ENCODE assay signal across 21 mouse cellular contexts in the genomic region with DNA sequence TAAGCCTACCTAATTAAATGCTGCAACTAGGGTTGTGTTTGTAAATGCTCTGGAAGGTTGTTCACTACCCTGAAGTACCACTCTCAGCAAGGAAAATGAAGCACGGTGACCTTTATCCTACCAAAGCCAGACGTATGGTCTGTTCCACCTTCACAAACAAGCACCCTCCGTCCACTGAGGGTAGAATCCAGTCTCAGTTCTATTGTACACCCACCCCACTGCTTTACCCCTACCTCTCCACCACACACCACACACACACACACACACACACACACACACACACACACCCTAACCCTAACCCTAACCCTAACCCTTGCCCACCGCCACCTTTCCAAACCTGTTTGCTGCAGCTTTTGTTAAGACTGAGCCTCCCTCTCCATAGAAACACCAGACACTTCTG. TPM values are rescaled to one million over a fixed set of nuclear protein-coding genes. Genes with fewer than 3 reads are reported as not detected.
DNase-seq lines count a peak whose midpoint lies in the region; ATAC-seq lines count a peak whose summit lies in the region.
"Had no signal": no experiment of that assay in that cellular context is flagged by ENCODE, and none has a peak within 500 bp of the region (broad histone marks: within the 10 kb centered on the region; RNA-seq: fewer than 3 reads in every experiment).

No protein-coding gene starts in this region.

- H3K27me3 ChIP-seq in liver, embryonic 11.5 days (replicated peaks; ENCODE audit: control insufficient read depth, insufficient read depth, low read length) = no peaks in the 10 kb centered on the region
- no peaks in the 10 kb centered on the region for H3K27me3 ChIP-seq in midbrain, embryonic 11.5 days (ENCODE audit: control insufficient read depth, insufficient read depth, low read length)
- no peaks in the 10 kb centered on the region for H3K27me3 ChIP-seq in midbrain, embryonic 13.5 days
- H3K27me3 ChIP-seq: embryonic facial prominence, embryonic 12.5 days; forebrain, embryonic 15.5 days; heart, embryonic 15.5 days; hindbrain, embryonic 13.5 days had no signal

- no peak overlapping the region for H3K27ac ChIP-seq in liver, embryonic 11.5 days (ENCODE audit: low read depth, low read length)
- H3K27ac ChIP-seq in midbrain, embryonic 11.5 days (ENCODE audit: low read depth, low read length) = no peak overlapping the region
- H3K27ac ChIP-seq in midbrain, embryonic 13.5 days = no peak overlapping the region
- H3K27ac ChIP-seq: embryonic facial prominence, embryonic 12.5 days; forebrain, embryonic 15.5 days; heart, embryonic 15.5 days; hindbrain, embryonic 13.5 days had no signal

- ATAC-seq in liver, embryonic 11.5 days (replicated peaks; ENCODE audit: low FRiP score) = 0 out of 2 replicates have a peak, but pooled peaks have one; percentile 6
- ATAC-seq in midbrain, embryonic 11.5 days (ENCODE audit: low FRiP score) = 0 out of 2 replicates have a peak, but pooled peaks have one; percentile 35
- ATAC-seq in midbrain, embryonic 13.5 days = no peak
- peak; percentile 31; the same call in 1 of the 2 replicates for ATAC-seq in monocyte, adult 5-6 weeks (replicated peaks; ENCODE audit: insufficient number of reproducible peaks, low FRiP score, low TSS enrichment, poor library complexity, severe bottlenecking)
- ATAC-seq: CD4-positive, CD25-positive, alpha-beta regulatory T cell, adult 4 months; forebrain, embryonic 15.5 days had no signal

- 79% methylated on average over 4 of the region's 4 CpGs for WGBS in liver, embryonic 11.5 days
- WGBS in midbrain, embryonic 11.5 days = 79% methylated on average over 4 of the region's 4 CpGs
- WGBS in midbrain, embryonic 13.5 days = 86% methylated on average over 4 of the region's 4 CpGs

- no peak for DNase-seq in liver, embryonic 11.5 days (ENCODE audit: low spot score)
- DNase-seq in liver = no peak
- no peak for DNase-seq in midbrain, embryonic 11.5 days (ENCODE audit: low spot score, missing footprints)
- no peak for DNase-seq in right cerebral cortex, adult 2 months (ENCODE audit: low spot score in 2 of 2)
- DNase-seq: adrenal gland, adult 8-10 months; adrenal gland, postnatal 36 days; cerebellum, adult 2 months; cerebellum, postnatal 10 days; gastrocnemius, postnatal 36 days; heart, adult 18-20 months; heart, postnatal 14 days had no signal

- H3K4me3 ChIP-seq in liver, embryonic 11.5 days (ENCODE audit: low read depth, low read length) = no peak overlapping the region
- H3K4me3 ChIP-seq in midbrain, embryonic 11.5 days (ENCODE audit: low read depth, low read length) = no peak overlapping the region
- H3K4me3 ChIP-seq in midbrain, embryonic 13.5 days (replicated peaks) = no peak overlapping the region
- H3K4me3 ChIP-seq: embryonic facial prominence, embryonic 12.5 days; forebrain, embryonic 15.5 days; heart, embryonic 15.5 days; hindbrain, embryonic 13.5 days had no signal

- H3K4me1 ChIP-seq in liver, embryonic 11.5 days (replicated peaks; ENCODE audit: control insufficient read depth, insufficient read depth, low read length) = no peaks in the 10 kb centered on the region
- H3K4me1 ChIP-seq in midbrain, embryonic 11.5 days (ENCODE audit: control insufficient read depth, insufficient read depth, low read length) = no peaks in the 10 kb centered on the region
- H3K4me1 ChIP-seq in midbrain, embryonic 13.5 days (replicated peaks) = 0 out of 2 replicates have a peak, but pooled peaks cover 3% of the 10 kb centered on the region
- H3K4me1 ChIP-seq: embryonic facial prominence, embryonic 12.5 days; heart, embryonic 15.5 days; hindbrain, embryonic 13.5 days had no signal

- no peak overlapping the region for H3K4me2 ChIP-seq in liver, embryonic 11.5 days
- no peak overlapping the region for H3K4me2 ChIP-seq in midbrain, embryonic 11.5 days
- no peak overlapping the region for H3K4me2 ChIP-seq in midbrain, embryonic 13.5 days (replicated peaks)
- H3K4me2 ChIP-seq: embryonic facial prominence, embryonic 12.5 days; forebrain, embryonic 15.5 days; heart, embryonic 11.5 days; heart, embryonic 15.5 days; hindbrain, embryonic 13.5 days had no signal

- H3K9ac ChIP-seq in liver, embryonic 11.5 days (ENCODE audit: low read depth, low read length) = no peak overlapping the region
- H3K9ac ChIP-seq in midbrain, embryonic 11.5 days (ENCODE audit: low read length) = no peak overlapping the region
- H3K9ac ChIP-seq in midbrain, embryonic 13.5 days (replicated peaks) = no peak overlapping the region
- H3K9ac ChIP-seq: embryonic facial prominence, embryonic 12.5 days; forebrain, embryonic 15.5 days; heart, embryonic 15.5 days; hindbrain, embryonic 13.5 days had no signal

- peaks cover 18% of the 10 kb centered on the region for H3K36me3 ChIP-seq in liver, embryonic 11.5 days (ENCODE audit: control insufficient read depth, insufficient read depth, low read length)
- H3K36me3 ChIP-seq in midbrain, embryonic 11.5 days (ENCODE audit: control insufficient read depth, insufficient read depth, low read length) = peaks cover 3% of the 10 kb centered on the region; the same call in 1 of the 2 replicates
- peaks cover 21% of the 10 kb centered on the region for H3K36me3 ChIP-seq in midbrain, embryonic 13.5 days

- 0 out of 2 replicates have a peak, but pooled peaks cover 4% of the 10 kb centered on the region for H3K9me3 ChIP-seq in liver, embryonic 11.5 days (ENCODE audit: control insufficient read depth, low read length)
- no peaks in the 10 kb centered on the region for H3K9me3 ChIP-seq in midbrain, embryonic 11.5 days (ENCODE audit: control insufficient read depth, low read length)
- H3K9me3 ChIP-seq in midbrain, embryonic 13.5 days = no peaks in the 10 kb centered on the region
- H3K9me3 ChIP-seq: forebrain, embryonic 15.5 days; G1E had no signal

RNA-seq across cellular contexts. Expression of gene Gm42791, which starts 49.1 kb away (rescaled TPM):
- not detected in 2 replicates for polyA plus RNA-seq in liver, embryonic 11.5 days (2014; fragmentation: Nextera tagmentation; extraction: Ambion mirVana)
- polyA plus RNA-seq in midbrain, embryonic 11.5 days (2014; fragmentation: Nextera tagmentation; extraction: Ambion mirVana) = 2.0 TPM in 1 of 2 replicates, not detected in the other
- 2.0 and 3.6 TPM in 2 replicates for polyA plus RNA-seq in midbrain, embryonic 13.5 days (2015; fragmentation: Nextera tagmentation; extraction: Ambion mirVana)
- not detected in 3 replicates for total RNA-seq in monocyte, adult 5-6 weeks (2017)
- total RNA-seq: G1E had no signal
- polyA plus RNA-seq: cerebellum, adult 2 months; forebrain, embryonic 11.5 days; G1E; heart, embryonic 11.5 days had no signal
